Mouse (Mus musculus): Measurements from ENCODE around the gene Rad50. TPM values are rescaled to one million over a fixed set of nuclear protein-coding genes. Genes with fewer than 3 reads are reported as not detected.

The Rad50 gene
- polyA plus RNA-seq, 1 experiment from 2014 or later: 11.2 TPM

GRCm38 (mm10) chr11:53720715-53721114 is 13.6 kb upstream of the Rad50 start, which contains the start of gene Il5:
Gene Il5 (plus strand): TSS chr11:53720794.
- WGBS: 89% methylated on average over 6 of the region's 6 CpGs
- ATAC-seq (ENCODE audit: low FRiP score, low TSS enrichment): no peak
- H3K9me3 ChIP-seq (ENCODE audit: control insufficient read depth, low read length): no peaks in the 10 kb centered on the region
- H3K4me2 ChIP-seq (ENCODE audit: low read length): no peak within 1 kb of the TSS
- no peak within 1 kb of the TSS for H3K27ac ChIP-seq (replicated peaks; ENCODE audit: low read depth, low read length)
- no peaks in the 10 kb centered on the region for H3K36me3 ChIP-seq (ENCODE audit: control insufficient read depth, insufficient read depth, low read length)
- no peak within 1 kb of the TSS for H3K9ac ChIP-seq (replicated peaks; ENCODE audit: low read length)
- no peaks in the 10 kb centered on the region for H3K27me3 ChIP-seq (ENCODE audit: control insufficient read depth, insufficient read depth, low read length)
- DNase-seq: no peak
- no peaks in the 10 kb centered on the region for H3K4me1 ChIP-seq (ENCODE audit: control insufficient read depth, insufficient read depth, low read length)
- no peak within 1 kb of the TSS for H3K4me3 ChIP-seq (replicated peaks; ENCODE audit: low read depth, low read length)

GRCm38 (mm10) chr11:53719701-53720100 is 12.6 kb upstream of the Rad50 start:
- H3K4me3 ChIP-seq (replicated peaks; ENCODE audit: low read depth, low read length): no peak overlapping the region
- H3K36me3 ChIP-seq (ENCODE audit: control insufficient read depth, insufficient read depth, low read length): no peaks in the 10 kb centered on the region
- ATAC-seq (ENCODE audit: low FRiP score, low TSS enrichment) (no peak), DNase-seq (no peak)
- no peak overlapping the region for H3K27ac ChIP-seq (replicated peaks; ENCODE audit: low read depth, low read length)
- H3K9me3 ChIP-seq (ENCODE audit: control insufficient read depth, low read length): no peaks in the 10 kb centered on the region
- 82% methylated on average over 1 of the region's 1 CpGs for WGBS
- no peak overlapping the region for H3K9ac ChIP-seq (replicated peaks; ENCODE audit: low read length)
- H3K4me1 ChIP-seq (ENCODE audit: control insufficient read depth, insufficient read depth, low read length): no peaks in the 10 kb centered on the region
- no peak overlapping the region for H3K4me2 ChIP-seq (ENCODE audit: low read length)
- no peaks in the 10 kb centered on the region for H3K27me3 ChIP-seq (ENCODE audit: control insufficient read depth, insufficient read depth, low read length)

- DNase-seq (no peak), ATAC-seq (ENCODE audit: low FRiP score, low TSS enrichment) (no peak)
- Histone ChIP-seq H3K4me1 (ENCODE audit: control insufficient read depth, insufficient read depth, low read length) (peaks cover 6% of the 10 kb centered on the region; the same call in 1 of the 2 replicates), H3K4me2 (ENCODE audit: low read length) (peak overlapping the region; percentile 92), H3K36me3 (ENCODE audit: control insufficient read depth, insufficient read depth, low read length) (no peaks in the 10 kb centered on the region), H3K9me3 (ENCODE audit: control insufficient read depth, low read length) (no peaks in the 10 kb centered on the region), H3K9ac (replicated peaks; ENCODE audit: low read length) (no peak overlapping the region), H3K4me3 (replicated peaks; ENCODE audit: low read depth, low read length) (peak overlapping the region; percentile 57; the same call in 1 of the 2 replicates), H3K27me3 (ENCODE audit: control insufficient read depth, insufficient read depth, low read length) (no peaks in the 10 kb centered on the region), H3K27ac (replicated peaks; ENCODE audit: low read depth, low read length) (no peak overlapping the region)
- 83% methylated on average over 3 of the region's 3 CpGs for WGBS
These were observed 545 bp upstream of the Rad50 start for GRCm38 (mm10) chr11:53707718-53708009.

- 0 out of 2 replicates have a peak, but pooled peaks have one; percentile 27 for ATAC-seq (ENCODE audit: low FRiP score, low TSS enrichment)
These were observed 734 bp downstream of the Rad50 start for GRCm38 (mm10) chr11:53706236-53706933.

DNA sequence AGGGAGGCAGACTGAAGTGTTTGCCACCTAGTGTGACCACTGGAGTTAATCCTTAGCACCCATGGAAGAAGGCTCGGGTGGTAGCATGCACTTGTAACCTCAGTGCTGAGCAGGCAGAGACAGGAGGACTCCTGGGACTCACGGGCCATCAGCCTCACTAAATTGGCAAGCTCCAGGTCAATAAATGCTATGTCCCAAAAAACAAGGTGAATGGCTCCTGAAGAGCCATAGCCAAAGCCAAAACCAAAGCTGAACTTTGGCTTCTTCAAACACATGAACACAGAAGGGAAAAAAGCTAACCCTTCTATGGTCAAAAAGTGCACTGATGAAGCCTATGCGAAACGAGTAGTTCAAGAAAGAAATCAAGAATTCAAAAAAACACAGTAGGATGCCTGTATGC is 7.8 kb downstream of the Rad50 start:
- no peaks in the 10 kb centered on the region for H3K9me3 ChIP-seq (ENCODE audit: control insufficient read depth, low read length)
- no peaks in the 10 kb centered on the region for H3K27me3 ChIP-seq (ENCODE audit: control insufficient read depth, insufficient read depth, low read length)
- H3K9ac ChIP-seq (replicated peaks; ENCODE audit: low read length): no peak overlapping the region
- ATAC-seq (ENCODE audit: low FRiP score, low TSS enrichment): no peak
- H3K4me1 ChIP-seq (ENCODE audit: control insufficient read depth, insufficient read depth, low read length): no peaks in the 10 kb centered on the region
- DNase-seq: no peak
- no peak overlapping the region for H3K4me2 ChIP-seq (ENCODE audit: low read length)
- H3K4me3 ChIP-seq (replicated peaks; ENCODE audit: low read depth, low read length): no peak overlapping the region
- peaks cover 15% of the 10 kb centered on the region; the same call in 1 of the 2 replicates for H3K36me3 ChIP-seq (ENCODE audit: control insufficient read depth, insufficient read depth, low read length)
- no peak overlapping the region for H3K27ac ChIP-seq (replicated peaks; ENCODE audit: low read depth, low read length)
- WGBS: 94% methylated on average over 4 of the region's 4 CpGs

More at GRCm38 (mm10) chr11:53706236-53706933, 734 bp downstream of the Rad50 start:
- Histone ChIP-seq H3K27me3 (ENCODE audit: control insufficient read depth, insufficient read depth, low read length) (no peaks in the 10 kb centered on the region), H3K4me1 (ENCODE audit: control insufficient read depth, insufficient read depth, low read length) (peaks cover 6% of the 10 kb centered on the region; the same call in 1 of the 2 replicates), H3K9me3 (ENCODE audit: control insufficient read depth, low read length) (no peaks in the 10 kb centered on the region), H3K36me3 (ENCODE audit: control insufficient read depth, insufficient read depth, low read length) (no peaks in the 10 kb centered on the region), H3K27ac (replicated peaks; ENCODE audit: low read depth, low read length) (0 out of 2 replicates have a peak overlapping the region, but pooled peaks have one; percentile 10), H3K4me3 (replicated peaks; ENCODE audit: low read depth, low read length) (peak overlapping the region; percentile 57), H3K4me2 (ENCODE audit: low read length) (peak overlapping the region; percentile 92), H3K9ac (replicated peaks; ENCODE audit: low read length) (peak overlapping the region; percentile 41; the same call in 1 of the 2 replicates)
- peak; percentile 73 for DNase-seq
- 8% methylated on average over 29 of the region's 29 CpGs for WGBS

DNA sequence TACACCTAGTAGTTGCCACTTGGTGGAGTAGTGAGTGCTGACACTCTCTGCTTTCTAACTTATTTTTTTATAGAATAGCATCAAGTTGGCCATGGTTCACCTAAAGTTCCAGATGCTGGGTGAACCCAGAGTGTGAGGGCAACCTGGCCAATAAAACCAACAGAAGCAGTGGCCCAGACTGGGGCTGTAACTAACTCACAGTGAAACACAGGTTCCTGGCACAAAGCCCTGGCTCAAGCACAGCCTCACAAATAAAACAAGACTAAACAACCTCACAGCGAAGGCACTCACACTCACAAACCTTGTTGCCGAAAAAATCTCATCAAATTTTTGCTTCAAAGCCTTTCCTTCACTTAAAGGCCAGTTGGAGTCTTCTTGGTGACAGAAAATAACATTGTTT is 8.6 kb downstream of the Rad50 start:
- Histone ChIP-seq H3K36me3 (ENCODE audit: control insufficient read depth, insufficient read depth, low read length) (peaks cover 15% of the 10 kb centered on the region; the same call in 1 of the 2 replicates), H3K27me3 (ENCODE audit: control insufficient read depth, insufficient read depth, low read length) (no peaks in the 10 kb centered on the region), H3K9ac (replicated peaks; ENCODE audit: low read length) (no peak overlapping the region), H3K4me1 (ENCODE audit: control insufficient read depth, insufficient read depth, low read length) (no peaks in the 10 kb centered on the region), H3K4me3 (replicated peaks; ENCODE audit: low read depth, low read length) (no peak overlapping the region), H3K27ac (replicated peaks; ENCODE audit: low read depth, low read length) (no peak overlapping the region), H3K4me2 (ENCODE audit: low read length) (no peak overlapping the region), H3K9me3 (ENCODE audit: control insufficient read depth, low read length) (no peaks in the 10 kb centered on the region)
- ATAC-seq (ENCODE audit: low FRiP score, low TSS enrichment): no peak
- no peak for DNase-seq
- WGBS: 91% methylated on average over 2 of the region's 2 CpGs

DNA sequence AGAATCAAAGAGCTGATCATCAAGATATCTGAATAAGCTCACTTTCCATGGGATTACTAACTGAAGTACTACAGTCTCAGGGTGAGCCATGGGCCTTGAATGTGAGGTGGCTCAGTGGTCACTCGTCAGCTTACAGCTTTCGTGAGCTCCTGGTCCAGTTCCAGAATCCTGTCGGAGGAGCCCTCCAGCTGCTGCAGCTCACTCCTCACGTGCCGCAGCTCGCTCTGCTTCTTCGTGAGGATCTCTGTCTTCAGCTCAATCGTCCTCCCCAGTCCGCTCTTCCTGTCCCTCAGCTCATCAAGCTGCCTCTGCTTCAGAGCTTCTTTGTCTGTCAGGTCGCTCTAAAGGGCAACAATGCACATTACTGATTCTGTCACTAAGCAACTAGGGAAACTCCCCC is 15.1 kb downstream of the Rad50 start:
- Histone ChIP-seq H3K4me1 (ENCODE audit: control insufficient read depth, insufficient read depth, low read length) (no peaks in the 10 kb centered on the region), H3K4me2 (ENCODE audit: low read length) (peak overlapping the region; percentile 22; the same call in 1 of the 2 replicates), H3K9ac (replicated peaks; ENCODE audit: low read length) (peak overlapping the region; percentile 42; the same call in 1 of the 2 replicates), H3K36me3 (ENCODE audit: control insufficient read depth, insufficient read depth, low read length) (peaks cover 12% of the 10 kb centered on the region; the same call in 1 of the 2 replicates), H3K27me3 (ENCODE audit: control insufficient read depth, insufficient read depth, low read length) (no peaks in the 10 kb centered on the region), H3K9me3 (ENCODE audit: control insufficient read depth, low read length) (no peaks in the 10 kb centered on the region), H3K27ac (replicated peaks; ENCODE audit: low read depth, low read length) (peak overlapping the region; percentile 45; the same call in 1 of the 2 replicates), H3K4me3 (replicated peaks; ENCODE audit: low read depth, low read length) (no peak overlapping the region)
- ATAC-seq (ENCODE audit: low FRiP score, low TSS enrichment) (no peak), DNase-seq (peak; percentile 46)
- WGBS: 39% methylated on average over 10 of the region's 10 CpGs

DNA sequence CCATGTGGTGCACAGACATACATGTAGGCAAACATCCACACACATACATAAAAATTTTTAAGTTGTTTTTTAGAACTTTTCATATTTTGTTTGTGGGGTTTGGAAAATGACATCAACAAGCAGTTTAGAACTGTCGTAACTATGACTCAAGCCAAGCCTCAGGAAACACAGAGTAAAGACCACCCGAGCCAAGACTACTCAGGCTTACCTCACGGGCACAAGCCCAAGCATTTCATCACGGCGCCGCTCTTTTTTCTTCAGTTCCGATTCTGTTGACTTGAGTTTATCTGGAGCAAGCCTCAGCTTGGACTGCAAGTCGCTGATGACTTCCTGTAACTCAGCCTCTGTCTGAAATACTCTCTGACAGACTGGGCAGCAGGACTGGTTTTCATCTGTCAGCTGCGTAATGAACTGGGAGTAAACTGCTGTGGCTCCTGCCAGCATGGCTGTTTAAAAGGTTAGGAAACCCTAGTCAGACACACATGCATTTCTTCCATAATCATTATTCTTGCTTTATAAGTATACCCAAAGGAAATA is 24.1 kb downstream of the Rad50 start:
- no peak overlapping the region for H3K27ac ChIP-seq (replicated peaks; ENCODE audit: low read depth, low read length)
- H3K4me3 ChIP-seq (replicated peaks; ENCODE audit: low read depth, low read length): no peak overlapping the region
- no peak overlapping the region for H3K9ac ChIP-seq (replicated peaks; ENCODE audit: low read length)
- ATAC-seq (ENCODE audit: low FRiP score, low TSS enrichment): no peak
- no peak overlapping the region for H3K4me2 ChIP-seq (ENCODE audit: low read length)
- DNase-seq: no peak
- WGBS: 95% methylated on average over 9 of the region's 9 CpGs
- peaks cover 23% of the 10 kb centered on the region for H3K36me3 ChIP-seq (ENCODE audit: control insufficient read depth, insufficient read depth, low read length)
- H3K27me3 ChIP-seq (ENCODE audit: control insufficient read depth, insufficient read depth, low read length): no peaks in the 10 kb centered on the region
- H3K9me3 ChIP-seq (ENCODE audit: control insufficient read depth, low read length): no peaks in the 10 kb centered on the region
- H3K4me1 ChIP-seq (ENCODE audit: control insufficient read depth, insufficient read depth, low read length): no peaks in the 10 kb centered on the region

DNA sequence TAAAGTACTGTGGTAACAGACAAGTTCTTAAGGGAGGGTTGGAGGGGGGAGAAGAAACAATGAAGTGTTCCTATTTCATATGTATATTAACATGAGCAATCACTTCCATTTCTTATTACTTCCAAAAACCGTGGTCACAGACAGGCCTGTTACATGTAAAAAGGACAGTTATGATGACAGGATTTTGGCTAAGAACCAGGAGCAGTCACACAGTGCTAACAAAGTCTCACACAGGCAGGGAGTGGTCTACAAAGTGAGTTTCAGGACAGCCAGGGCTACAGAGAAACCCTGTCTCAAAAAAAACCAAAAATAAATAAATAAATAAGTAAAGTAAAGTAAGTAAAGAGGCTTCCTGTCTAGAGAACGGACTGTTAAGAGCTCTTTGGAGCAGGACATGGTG is 24.9 kb downstream of the Rad50 start:
- peaks cover 27% of the 10 kb centered on the region for H3K36me3 ChIP-seq (ENCODE audit: control insufficient read depth, insufficient read depth, low read length)
- DNase-seq (no peak), ATAC-seq (ENCODE audit: low FRiP score, low TSS enrichment) (no peak)
- H3K4me2 ChIP-seq (ENCODE audit: low read length): no peak overlapping the region
- H3K9me3 ChIP-seq (ENCODE audit: control insufficient read depth, low read length): no peaks in the 10 kb centered on the region
- no peak overlapping the region for H3K27ac ChIP-seq (replicated peaks; ENCODE audit: low read depth, low read length)
- WGBS: 87% methylated on average over 2 of the region's 2 CpGs
- H3K4me3 ChIP-seq (replicated peaks; ENCODE audit: low read depth, low read length): no peak overlapping the region
- H3K4me1 ChIP-seq (ENCODE audit: control insufficient read depth, insufficient read depth, low read length): no peaks in the 10 kb centered on the region
- no peak overlapping the region for H3K9ac ChIP-seq (replicated peaks; ENCODE audit: low read length)
- no peaks in the 10 kb centered on the region for H3K27me3 ChIP-seq (ENCODE audit: control insufficient read depth, insufficient read depth, low read length)
